Mouse (Mus musculus): Measurements from ENCODE around the gene Adrm1.

DNA sequence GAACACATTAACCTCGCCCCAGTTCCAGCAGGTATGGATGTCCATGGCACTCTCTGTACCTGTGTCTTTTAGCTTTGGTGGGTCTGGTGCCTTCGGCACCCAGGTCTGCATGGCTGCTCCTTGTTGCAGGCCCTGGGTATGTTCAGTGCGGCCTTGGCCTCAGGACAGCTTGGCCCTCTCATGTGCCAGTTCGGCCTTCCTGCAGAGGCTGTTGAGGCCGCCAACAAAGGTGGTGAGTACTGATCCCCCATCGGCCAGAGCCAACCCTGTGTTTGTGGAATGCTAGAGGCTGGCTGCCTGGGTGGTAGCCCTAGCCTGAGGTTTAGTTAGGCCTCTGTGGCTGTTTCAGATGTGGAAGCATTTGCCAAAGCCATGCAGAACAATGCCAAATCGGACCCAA, 4.4 kb downstream of the Adrm1 start:
- TF ChIP-seq CTCF (IDR thresholded peaks at IDR 0.05; ENCODE audit: low read depth, low read length) (no peak), POLR2A (IDR thresholded peaks at IDR 0.05; ENCODE audit: insufficient read depth, low read length) (no peak)

All from ES-Bruce4 (cell line).